Mouse (Mus musculus): ENCODE data around the gene Gm47995.

The Gm47995 gene

GRCm38 (mm10) chr1:151232346-151232745 lies 34.1 kb downstream of the Gm47995 start:
- DNase-seq: no peak

GRCm38 (mm10) chr1:151233756-151234155 lies 35.5 kb downstream of the Gm47995 start:
- DNase-seq: no peak

GRCm38 (mm10) chr1:151235574-151235973 lies 37.3 kb downstream of the Gm47995 start:
- no peak for DNase-seq

DNA sequence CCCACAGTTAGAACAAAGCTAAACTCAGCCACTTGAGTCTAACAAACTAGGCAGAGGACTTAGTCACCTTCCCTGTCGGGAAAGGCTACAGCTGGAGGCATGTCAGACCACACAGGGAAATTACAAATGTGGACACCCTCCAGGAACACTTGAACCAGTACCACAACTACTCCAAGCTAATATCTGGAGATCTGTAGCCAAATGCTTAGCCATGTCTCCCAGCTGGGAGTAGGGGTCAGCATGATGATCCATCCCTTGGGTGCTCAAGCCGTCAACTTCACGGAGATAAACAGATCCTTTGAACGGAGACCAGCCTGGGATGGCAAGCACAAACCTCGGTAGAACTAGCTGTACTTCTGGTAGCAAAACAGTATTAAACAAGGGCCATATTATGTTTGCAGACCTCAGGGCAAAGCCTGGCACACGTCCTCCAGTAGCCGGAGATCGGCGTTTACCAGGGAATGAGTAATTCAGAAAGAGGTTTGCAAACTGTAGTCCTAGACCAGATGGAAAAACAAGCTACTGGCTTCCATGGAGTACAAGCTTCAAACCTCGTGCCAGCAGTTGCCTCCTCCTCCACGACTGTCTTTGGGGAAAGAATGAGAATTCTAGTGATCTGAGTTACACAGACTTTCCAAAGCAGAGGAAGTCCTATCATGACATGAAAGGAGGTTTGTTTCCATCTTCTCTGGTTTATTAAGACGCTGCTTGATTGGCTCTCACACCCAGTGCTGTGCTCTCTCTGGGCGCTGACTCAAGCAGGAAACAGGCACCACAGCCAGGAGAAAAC lies 38.1 kb downstream of the Gm47995 start:
- DNase-seq: no peak

- DNase-seq: no peak
These were observed 39.5 kb downstream of the Gm47995 start for GRCm38 (mm10) chr1:151237780-151238179.

- no peak for DNase-seq
These were observed 45.1 kb downstream of the Gm47995 start for GRCm38 (mm10) chr1:151243332-151243731.

DNA sequence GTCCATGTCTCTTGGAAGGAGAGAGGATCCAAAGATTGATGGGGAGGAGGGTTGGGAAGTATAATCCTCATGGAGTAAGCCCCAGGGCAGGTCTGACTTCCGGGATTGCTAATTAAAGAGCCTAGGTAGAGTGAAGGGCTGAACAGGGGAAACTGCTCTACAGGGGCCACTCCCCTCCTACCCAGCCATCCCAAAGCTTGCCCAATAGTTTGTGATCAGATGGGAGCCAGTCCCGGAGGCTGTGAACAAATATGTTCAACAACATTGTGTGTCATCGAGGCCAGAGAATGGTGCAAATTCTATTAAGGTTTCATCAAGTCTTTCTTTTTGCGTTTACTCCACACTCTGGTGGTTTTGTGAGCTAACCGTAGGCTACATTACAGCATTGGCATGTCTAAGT lies 45.8 kb downstream of the Gm47995 start:
- no peak for DNase-seq

- DNase-seq: no peak
These were observed 46.5 kb downstream of the Gm47995 start for GRCm38 (mm10) chr1:151244761-151245160.

DNA sequence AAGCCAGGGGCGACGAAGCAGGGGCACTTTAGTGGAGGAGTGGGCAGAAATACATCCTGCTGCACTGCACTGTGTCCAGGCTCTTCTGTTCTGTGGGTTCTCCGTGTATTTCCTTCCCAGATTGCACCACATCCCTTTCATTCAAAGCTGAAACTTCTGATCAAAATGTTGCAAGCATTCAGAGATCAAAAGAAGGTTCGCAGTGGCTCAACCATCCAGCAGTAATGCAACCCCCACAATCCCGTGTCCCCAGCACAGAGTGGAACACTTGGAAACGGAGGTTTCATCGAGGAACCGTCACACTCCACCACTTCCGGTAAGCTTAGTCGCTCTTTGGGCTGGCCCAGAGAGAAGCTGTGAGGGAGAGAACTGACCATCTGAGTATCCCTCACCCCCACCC lies 46.9 kb downstream of the Gm47995 start:
- no peak for DNase-seq

DNA sequence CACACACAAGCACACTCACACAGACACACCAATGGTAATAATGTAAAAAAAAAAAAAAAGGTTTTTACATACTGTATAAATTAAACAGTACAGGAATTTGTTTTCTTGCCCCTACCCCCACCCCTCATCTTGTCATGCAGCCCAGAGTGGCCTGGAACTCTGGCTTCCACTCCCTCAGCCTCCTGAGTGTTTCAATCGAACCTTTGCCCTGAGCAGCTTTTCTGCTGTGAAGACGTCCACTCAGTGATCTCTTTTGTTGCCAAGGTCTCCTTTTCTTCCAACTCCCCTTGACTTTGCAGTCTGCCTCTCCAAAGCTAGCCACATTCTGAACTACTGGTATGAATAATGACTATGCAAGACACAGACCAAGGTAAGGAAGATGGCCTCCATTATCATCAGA lies 47.6 kb downstream of the Gm47995 start:
- DNase-seq: no peak

Data from thymus, postnatal 36 days (tissue).